Mouse (Mus musculus) MEL (cell line): ENCODE data around the gene Med23.

Experiments
- CHD2 ChIP-seq: IDR thresholded peaks from 2 replicates; pipeline ENCODE4 v1.6.1; 2011; ENCODE audit warnings: low read length, improper control_type of control experiment
- CTCF ChIP-seq, 3 experiments: IDR thresholded peaks in 2 of 3; conservative IDR thresholded peaks in 1 of 3; 2 replicates each; pipeline ENCODE4 v1.5.1; 2011 to 2012; ENCODE audit warnings: low read length in 3 of 3, low read depth in 2 of 3, mild to moderate bottlenecking in 2 of 3, improper control_type of control experiment in 1 of 3, inconsistent platforms in 1 of 3, mixed read lengths in 1 of 3, moderate library complexity in 1 of 3; ENCODE audit not compliant: control insufficient read depth in 1 of 3, insufficient read depth in 1 of 3, poor library complexity in 1 of 3, severe bottlenecking in 1 of 3
- MEF2A ChIP-seq: IDR thresholded peaks from 2 replicates; pipeline ENCODE4 v1.6.1; 2014; ENCODE audit warnings: low read depth, mild to moderate bottlenecking, inconsistent platforms, low read length, improper control_type of control experiment; ENCODE audit not compliant: poor library complexity, insufficient replicate concordance, severe bottlenecking; ENCODE audit errors: extremely low read depth
- POLR2A ChIP-seq, 2 experiments: IDR thresholded peaks; 2 replicates each; pipeline ENCODE4 v1.6.1; 2011 to 2012; ENCODE audit warnings: low read length in 2 of 2, mild to moderate bottlenecking in 2 of 2, control low read depth in 1 of 2, improper control_type of control experiment in 1 of 2, low read depth in 1 of 2, moderate library complexity in 1 of 2; ENCODE audit not compliant: control insufficient read depth in 1 of 2, insufficient read depth in 1 of 2, poor library complexity in 1 of 2
- UBTF ChIP-seq: IDR thresholded peaks from 2 replicates; pipeline ENCODE4 v1.6.1; 2012; ENCODE audit warnings: low read depth, mild to moderate bottlenecking, inconsistent platforms, low read length, improper control_type of control experiment, moderate library complexity, borderline replicate concordance; ENCODE audit not compliant: insufficient read depth
- USF2 ChIP-seq, 2 experiments: IDR thresholded peaks; 2 replicates each; pipeline ENCODE4 v1.6.1; 2011 to 2012; ENCODE audit warnings: improper control_type of control experiment in 2 of 2, low read length in 2 of 2, borderline replicate concordance in 1 of 2, inconsistent platforms in 1 of 2, low read depth in 1 of 2, mild to moderate bottlenecking in 1 of 2; ENCODE audit not compliant: insufficient read depth in 1 of 2

DNA sequence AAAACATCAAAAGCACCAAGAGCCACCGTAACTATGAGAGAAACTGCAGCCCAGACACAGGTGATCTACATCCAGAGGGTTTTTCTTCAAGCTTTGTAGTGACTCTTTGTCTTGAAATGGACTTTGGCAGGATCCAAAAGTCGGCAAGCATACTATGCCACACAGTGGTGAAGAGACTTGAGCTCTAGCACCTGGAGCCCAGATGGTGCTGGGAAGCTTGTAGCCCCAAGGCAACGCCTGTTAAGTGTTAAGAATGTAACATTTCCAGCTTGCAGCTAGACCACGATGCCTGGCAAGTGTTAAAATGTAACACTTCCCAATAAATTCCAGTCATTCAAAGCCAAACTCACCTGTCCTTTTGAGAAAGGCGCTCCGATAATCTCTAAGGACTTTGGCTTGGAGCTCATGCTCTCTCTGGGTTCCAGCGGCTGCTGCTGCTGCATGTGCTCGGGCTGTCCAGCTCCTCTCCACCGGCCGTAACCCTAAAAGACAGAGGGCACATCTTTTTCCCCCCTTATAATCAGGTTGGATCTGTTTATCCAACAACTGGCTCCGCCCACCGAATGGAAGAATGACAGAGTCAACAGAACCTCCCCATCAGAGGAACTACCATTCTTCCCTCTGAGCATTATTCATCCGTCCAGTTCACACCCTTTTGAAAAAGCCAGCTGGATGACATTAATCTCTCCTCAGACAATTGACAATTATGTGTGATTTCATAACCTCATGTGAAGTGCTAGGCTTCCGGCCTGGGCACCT lies 57.4 kb downstream of the Med23 start, which contains the start of gene Arg1:
- TF ChIP-seq MEF2A: no peak
- TF ChIP-seq UBTF: no peak
- TF ChIP-seq USF2 (IDR thresholded peaks at IDR 0.05; ENCODE audit: borderline replicate concordance in 1 of 2, insufficient read depth in 1 of 2, low read depth in 1 of 2, low read length in 2 of 2): no peak
- TF ChIP-seq CTCF (IDR thresholded peaks at IDR 0.05 in 2 of 3, conservative IDR thresholded peaks at IDR 0.05 in 1 of 3; ENCODE audit: control insufficient read depth in 1 of 3, insufficient read depth in 1 of 3, low read depth in 2 of 3, low read length in 3 of 3, poor library complexity in 1 of 3, severe bottlenecking in 1 of 3): no peak
- TF ChIP-seq CHD2: no peak
- TF ChIP-seq POLR2A (IDR thresholded peaks at IDR 0.05; ENCODE audit: control insufficient read depth in 1 of 2, insufficient read depth in 1 of 2, low read depth in 1 of 2, low read length in 2 of 2, poor library complexity in 1 of 2): no peak
